Mouse (Mus musculus) heart, postnatal 0 days (tissue): ENCODE results near the gene Nkg7. TPM values are rescaled to one million over a fixed set of nuclear protein-coding genes. Genes with fewer than 3 reads are reported as not detected.
"Not testable (repeated sequence)": the region's sequence is repeated elsewhere in the genome, so short reads cannot be mapped to it uniquely, and the experiment has no call there.

Source experiments
- ATAC-seq: fragments of 200-750 bp; cut with Nextera tagmentation; 2 replicates; pipeline ENCODE4 v1.8.0; 2017; ENCODE audit warnings: low read depth, moderate number of reproducible peaks, moderate library complexity; ENCODE audit not compliant: insufficient read depth
- DNase-seq: peaks from one replicate; pipeline ENCODE4 v3.0.0-alpha.2; 2016; ENCODE audit warnings: low spot score
- H3K27ac ChIP-seq: fragments of 300-500 bp; sonication (generic); 2 replicates; pipeline ENCODE4 v1.5.1; 2014; ENCODE audit warnings: low read depth, mild to moderate bottlenecking
- H3K27me3 ChIP-seq: fragments of 300-500 bp; sonication (generic); 2 replicates; pipeline ENCODE4 v1.6.1; 2014; ENCODE audit warnings: low read length, mixed read lengths; ENCODE audit not compliant: control insufficient read depth, insufficient read depth
- H3K36me3 ChIP-seq: fragments of 300-500 bp; sonication (generic); replicated peaks from 2 replicates; pipeline ENCODE4 v1.6.1; 2014; ENCODE audit warnings: low read length, mixed read lengths; ENCODE audit not compliant: control insufficient read depth, insufficient read depth
- H3K4me1 ChIP-seq: fragments of 300-500 bp; sonication (generic); 2 replicates; pipeline ENCODE4 v1.6.1; 2014; ENCODE audit warnings: antibody characterized with exemption; ENCODE audit not compliant: control insufficient read depth, insufficient read depth
- H3K4me2 ChIP-seq: fragments of 300-500 bp; sonication (generic); 2 replicates; pipeline ENCODE4 v1.6.1; 2014; ENCODE audit warnings: low read depth, mild to moderate bottlenecking, low read length, moderate library complexity
- H3K4me3 ChIP-seq: fragments of 300-500 bp; sonication (generic); 2 replicates; pipeline ENCODE4 v1.5.1; 2014; ENCODE audit warnings: low read depth, low read length
- H3K9ac ChIP-seq: fragments of 300-500 bp; sonication (generic); replicated peaks from 2 replicates; pipeline ENCODE4 v1.6.1; 2014; ENCODE audit warnings: low read depth, low read length, mixed read lengths
- H3K9me3 ChIP-seq: fragments of 300-500 bp; sonication (generic); replicated peaks from 2 replicates; pipeline ENCODE4 v1.6.1; 2016; ENCODE audit warnings: low read length; ENCODE audit not compliant: control insufficient read depth
- CTCF ChIP-seq: IDR thresholded peaks from 2 replicates; pipeline ENCODE4 v1.5.1; 2016; ENCODE audit warnings: antibody characterized with exemption, control low read depth, low read depth
- EP300 ChIP-seq: IDR thresholded peaks from 2 replicates; pipeline ENCODE4 v1.6.1; 2016; ENCODE audit warnings: antibody characterized with exemption, low read depth
- WGBS: fragments of 180-500 bp; shearing (Covaris S2); extraction: QIAGEN DNeasy Blood & Tissue Kit; methylation state at CpG from one replicate; pipeline ENCODE4 v1.1.7; 2014; 5-methylcytosine and 5-hydroxymethylcytosine counted together
- polyA plus RNA-seq: library from polyadenylated mRNA; unstranded; fragments of >200 nt; fragmentation: Nextera tagmentation; extraction: Ambion mirVana; gene quantifications from 2 replicates; pipeline ENCODE4 v1.2.1, GENCODE M21; 2015
- total RNA-seq: library from RNA; depleted of rRNA; stranded (reverse); fragments of >200 nt; gene quantifications from 2 replicates; pipeline ENCODE4 v1.2.3, GENCODE M21; 2014; ENCODE audit warnings: low replicate concordance

The Nkg7 gene
- total and polyA plus RNA-seq, 2 experiments from 2014 or later, result 0.18 TPM; not detected in 1

GRCm38 (mm10) chr7:43408131-43408553 lies 28.7 kb upstream of the Nkg7 start, which contains the start of gene Siglecg:
Siglecg (plus strand) TSS chr7:43408204.
- TF ChIP-seq CTCF, result no peak
- no peak for TF ChIP-seq EP300
- 62% methylated on average over 4 of the region's 4 CpGs for WGBS
- no peak for DNase-seq

GRCm38 (mm10) chr7:43409084-43409483 lies 27.8 kb upstream of the Nkg7 start:
- Histone ChIP-seq H3K4me3 (no peak overlapping the region), H3K9me3 (no peaks in the 10 kb centered on the region), H3K4me1 (no peaks in the 10 kb centered on the region), H3K4me2 (no peak overlapping the region), H3K27me3 (no peaks in the 10 kb centered on the region), H3K9ac (no peak overlapping the region), H3K36me3 (no peaks in the 10 kb centered on the region), H3K27ac (no peak overlapping the region)
- ATAC-seq, result no peak
- no peak for DNase-seq
- 61% methylated on average over 3 of the region's 3 CpGs for WGBS
- no peak for TF ChIP-seq CTCF
- no peak for TF ChIP-seq EP300

More at GRCm38 (mm10) chr7:43408131-43408553, 28.7 kb upstream of the Nkg7 start, which contains the start of gene Siglecg:
- H3K9me3 ChIP-seq, result no peaks in the 10 kb centered on the region
- no peaks in the 10 kb centered on the region for H3K4me1 ChIP-seq
- no peak for ATAC-seq
- H3K4me3 ChIP-seq, result no peak within 1 kb of the TSS
- H3K27me3 ChIP-seq, result no peaks in the 10 kb centered on the region
- H3K9ac ChIP-seq, result no peak within 1 kb of the TSS
- H3K27ac ChIP-seq, result no peak within 1 kb of the TSS
- H3K36me3 ChIP-seq, result no peaks in the 10 kb centered on the region
- no peak within 1 kb of the TSS for H3K4me2 ChIP-seq

GRCm38 (mm10) chr7:43411724-43412123 lies 25.1 kb upstream of the Nkg7 start:
- not testable (repeated sequence) for H3K4me1 ChIP-seq, DNase-seq, H3K9me3 ChIP-seq, H3K36me3 ChIP-seq, H3K4me2 ChIP-seq, H3K9ac ChIP-seq, ATAC-seq, H3K27ac ChIP-seq, H3K4me3 ChIP-seq, H3K27me3 ChIP-seq
- WGBS, result 34% methylated on average over 4 of the region's 4 CpGs

- TF ChIP-seq EP300, result no peak
- no peak overlapping the region for H3K27ac ChIP-seq
- H3K27me3 ChIP-seq, result no peaks in the 10 kb centered on the region
- no peaks in the 10 kb centered on the region for H3K9me3 ChIP-seq
- WGBS, result 84% methylated on average over 10 of the region's 10 CpGs
- H3K4me2 ChIP-seq, result no peak overlapping the region
- no peaks in the 10 kb centered on the region for H3K4me1 ChIP-seq
- no peak overlapping the region for H3K4me3 ChIP-seq
- no peak for ATAC-seq
- no peak for DNase-seq
- H3K36me3 ChIP-seq, result no peaks in the 10 kb centered on the region
- H3K9ac ChIP-seq, result no peak overlapping the region
Measured at GRCm38 (mm10) chr7:43417298-43417697, 19.6 kb upstream of the Nkg7 start.

- no peaks in the 10 kb centered on the region for H3K27me3 ChIP-seq
- WGBS, result 6% methylated on average over 11 of the region's 11 CpGs
- H3K4me1 ChIP-seq, result no peaks in the 10 kb centered on the region
- H3K9ac ChIP-seq, result no peak overlapping the region
- no peaks in the 10 kb centered on the region for H3K36me3 ChIP-seq
- TF ChIP-seq EP300 (no peak), CTCF (peak; percentile 96)
- peak; percentile 95 for ATAC-seq
- H3K27ac ChIP-seq, result no peak overlapping the region
- peak; percentile 85 for DNase-seq
- H3K4me3 ChIP-seq, result no peak overlapping the region
- H3K9me3 ChIP-seq, result no peaks in the 10 kb centered on the region
- H3K4me2 ChIP-seq, result peak overlapping the region; percentile 31; the same call in 1 of the 2 replicates
Measured at GRCm38 (mm10) chr7:43422995-43423617, 13.8 kb upstream of the Nkg7 start.
